Mouse (Mus musculus) stomach, postnatal 0 days (tissue): ENCODE measurements at regions not wholly inside any gene's neighbourhood (a gene's known extent, or its start where the extent isn't known, plus 50 kb on each side); places are given as distances from the start of the nearest gene placed in this dataset.

Source experiments
- ATAC-seq: fragments of 200-750 bp; cut with Nextera tagmentation; 2 replicates; pipeline ENCODE4 v1.8.0; 2017; ENCODE audit not compliant: low FRiP score, low TSS enrichment
- DNase-seq: peaks from one replicate; pipeline ENCODE4 v3.0.0-alpha.2; 2016; ENCODE audit warnings: low spot score
- H3K27ac ChIP-seq: fragments of 300-500 bp; sonication (generic); replicated peaks from 2 replicates; pipeline ENCODE4 v1.5.1; 2014; ENCODE audit warnings: mild to moderate bottlenecking, control low read depth
- H3K27me3 ChIP-seq: fragments of 300-500 bp; sonication (generic); 2 replicates; pipeline ENCODE4 v1.6.1; 2014; ENCODE audit warnings: low read length; ENCODE audit not compliant: control insufficient read depth, insufficient read depth
- H3K36me3 ChIP-seq: fragments of 300-500 bp; sonication (generic); 2 replicates; pipeline ENCODE4 v1.6.1; 2014; ENCODE audit warnings: low read length, mixed read lengths; ENCODE audit not compliant: control insufficient read depth, insufficient read depth
- H3K4me1 ChIP-seq: fragments of 300-500 bp; sonication (generic); replicated peaks from 2 replicates; pipeline ENCODE4 v1.6.1; 2014; ENCODE audit warnings: antibody characterized with exemption; ENCODE audit not compliant: control insufficient read depth, insufficient read depth
- H3K4me2 ChIP-seq: fragments of 300-500 bp; sonication (generic); replicated peaks from 2 replicates; pipeline ENCODE4 v1.6.1; 2014; ENCODE audit warnings: low read depth, mild to moderate bottlenecking, control low read depth, moderate library complexity
- H3K4me3 ChIP-seq: fragments of 300-500 bp; sonication (generic); 2 replicates; pipeline ENCODE4 v1.5.1; 2014; ENCODE audit warnings: low read depth, low read length, control low read depth
- H3K9ac ChIP-seq: fragments of 300-500 bp; sonication (generic); 2 replicates; pipeline ENCODE4 v1.6.1; 2014; ENCODE audit warnings: mild to moderate bottlenecking, low read length, control low read depth, mixed read lengths
- H3K9me3 ChIP-seq: fragments of 300-500 bp; sonication (generic); 2 replicates; pipeline ENCODE4 v1.6.1; 2016; ENCODE audit warnings: low read length; ENCODE audit not compliant: control insufficient read depth
- CTCF ChIP-seq: IDR thresholded peaks from 2 replicates; pipeline ENCODE4 v1.5.1; 2016; ENCODE audit warnings: antibody characterized with exemption, low read depth, mild to moderate bottlenecking, moderate library complexity
- EP300 ChIP-seq: optimal IDR thresholded peaks from 2 replicates; pipeline ENCODE3; 2016; ENCODE audit warnings: antibody characterized with exemption
- WGBS: fragments of 180-500 bp; shearing (Covaris S2); extraction: QIAGEN DNeasy Blood & Tissue Kit; methylation state at CpG from one replicate; pipeline ENCODE4 v1.1.7; 2014; 5-methylcytosine and 5-hydroxymethylcytosine counted together

- Histone ChIP-seq H3K27me3 (no peaks in the 10 kb centered on the region), H3K9ac (no peak overlapping the region), H3K4me2 (no peak overlapping the region), H3K27ac (no peak overlapping the region), H3K4me1 (no peaks in the 10 kb centered on the region), H3K9me3 (no peaks in the 10 kb centered on the region), H3K4me3 (no peak overlapping the region), H3K36me3 (no peaks in the 10 kb centered on the region)
- no peak for ATAC-seq
- DNase-seq = no peak
- TF ChIP-seq CTCF (no peak), EP300 (no peak)
- 68% methylated on average over 4 of the region's 4 CpGs for WGBS
These were observed 89.8 kb downstream of the Kif26a start for GRCm38 (mm10) chr12:112235841-112236240.

- Histone ChIP-seq H3K4me3 (no peak overlapping the region), H3K27me3 (no peaks in the 10 kb centered on the region), H3K9ac (no peak overlapping the region), H3K4me2 (no peak overlapping the region), H3K36me3 (no peaks in the 10 kb centered on the region), H3K27ac (no peak overlapping the region), H3K4me1 (no peaks in the 10 kb centered on the region), H3K9me3 (no peaks in the 10 kb centered on the region)
- ATAC-seq = no peak
- no peak for DNase-seq
- TF ChIP-seq CTCF = no peak
- 46% methylated on average over 13 of the region's 13 CpGs for WGBS
These were observed 91.1 kb downstream of the Kif26a start for GRCm38 (mm10) chr12:112237061-112237490.

- DNase-seq (no peak), ATAC-seq (no peak)
- Histone ChIP-seq H3K9me3 (no peaks in the 10 kb centered on the region), H3K9ac (no peak overlapping the region), H3K4me1 (no peaks in the 10 kb centered on the region), H3K27ac (no peak overlapping the region), H3K4me2 (no peak overlapping the region), H3K27me3 (no peaks in the 10 kb centered on the region), H3K36me3 (no peaks in the 10 kb centered on the region), H3K4me3 (no peak overlapping the region)
- 41% methylated on average over 7 of the region's 7 CpGs for WGBS
- no peak for TF ChIP-seq EP300
- TF ChIP-seq CTCF = no peak
These were observed 92.8 kb downstream of the Kif26a start for GRCm38 (mm10) chr12:112238834-112239233.

- Histone ChIP-seq H3K4me1 (no peaks in the 10 kb centered on the region), H3K36me3 (no peaks in the 10 kb centered on the region), H3K9ac (no peak overlapping the region), H3K4me3 (no peak overlapping the region), H3K27me3 (no peaks in the 10 kb centered on the region), H3K27ac (no peak overlapping the region), H3K4me2 (no peak overlapping the region), H3K9me3 (no peaks in the 10 kb centered on the region)
- 24% methylated on average over 3 of the region's 3 CpGs for WGBS
- DNase-seq (no peak), ATAC-seq (no peak)
- TF ChIP-seq CTCF (peak; percentile 13; the same call in 1 of the 2 replicates), EP300 (no peak)
These were observed 95.7 kb downstream of the Kif26a start for GRCm38 (mm10) chr12:112241740-112242171.

GRCm38 (mm10) chr12:112243231-112243630 lies 97.2 kb downstream of the Kif26a start:
- TF ChIP-seq CTCF (no peak), EP300 (no peak)
- no peaks in the 10 kb centered on the region for H3K27me3 ChIP-seq
- H3K36me3 ChIP-seq = no peaks in the 10 kb centered on the region
- no peak overlapping the region for H3K4me2 ChIP-seq
- H3K4me3 ChIP-seq = no peak overlapping the region
- no peaks in the 10 kb centered on the region for H3K4me1 ChIP-seq
- WGBS = 80% methylated on average over 5 of the region's 5 CpGs
- DNase-seq (no peak), ATAC-seq (no peak)
- H3K9me3 ChIP-seq = no peaks in the 10 kb centered on the region
- no peak overlapping the region for H3K9ac ChIP-seq
- no peak overlapping the region for H3K27ac ChIP-seq

- 58% methylated on average over 8 of the region's 8 CpGs for WGBS
- Histone ChIP-seq H3K27me3 (no peaks in the 10 kb centered on the region), H3K27ac (no peak overlapping the region), H3K36me3 (no peaks in the 10 kb centered on the region), H3K4me1 (no peaks in the 10 kb centered on the region), H3K4me2 (no peak overlapping the region), H3K9me3 (no peaks in the 10 kb centered on the region), H3K4me3 (no peak overlapping the region), H3K9ac (no peak overlapping the region)
- TF ChIP-seq CTCF (no peak), EP300 (no peak)
- ATAC-seq = no peak
- no peak for DNase-seq
These were observed 104.9 kb downstream of the Kif26a start for GRCm38 (mm10) chr12:112250894-112251293.
